Comparison of ENCODE assay signal across 8 mouse cellular contexts in the genomic region with DNA sequence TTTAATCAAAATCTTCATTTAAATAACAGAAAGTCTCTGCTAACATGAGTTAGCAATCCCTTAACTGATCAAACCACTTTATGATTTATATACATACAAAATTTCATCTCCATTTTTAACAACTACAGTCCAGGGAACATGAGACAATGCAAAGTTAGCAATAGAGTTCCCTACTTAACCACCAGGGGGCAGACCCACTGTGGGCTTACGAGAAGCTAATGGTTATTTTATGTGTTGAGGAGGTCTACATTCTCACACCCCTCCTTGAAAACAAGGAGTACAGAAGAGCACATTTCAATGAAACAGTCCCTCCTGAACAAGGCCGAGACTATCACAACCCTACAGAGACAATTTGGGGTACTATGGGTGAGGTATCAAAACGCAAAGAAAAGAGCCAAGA. TPM values are rescaled to one million over a fixed set of nuclear protein-coding genes. Genes with fewer than 3 reads are reported as not detected.
A peak's percentile ranks its signal among the peaks of the same experiment; 100 is the strongest.
DNase-seq lines count a peak whose midpoint lies in the region; ATAC-seq lines count a peak whose summit lies in the region.

No protein-coding gene starts in this region.

- H3K9ac ChIP-seq in embryonic facial prominence, embryonic 14.5 days (ENCODE audit: low read depth, low read length), result no peak overlapping the region
- no peak overlapping the region for H3K9ac ChIP-seq in kidney, embryonic 14.5 days (ENCODE audit: low read depth, low read length)

- peaks cover 12% of the 10 kb centered on the region; the same call in 1 of the 2 replicates for H3K36me3 ChIP-seq in embryonic facial prominence, embryonic 14.5 days (ENCODE audit: control insufficient read depth, insufficient read depth, low read length)
- H3K36me3 ChIP-seq in kidney, embryonic 14.5 days (ENCODE audit: control insufficient read depth, insufficient read depth, low read length), result no peaks in the 10 kb centered on the region; the same call in 1 of the 2 replicates

- H3K27me3 ChIP-seq in embryonic facial prominence, embryonic 14.5 days (replicated peaks; ENCODE audit: control insufficient read depth, insufficient read depth, low read length), result no peaks in the 10 kb centered on the region
- no peaks in the 10 kb centered on the region for H3K27me3 ChIP-seq in kidney, embryonic 14.5 days (ENCODE audit: control insufficient read depth, insufficient read depth, low read length)

- H3K4me1 ChIP-seq in embryonic facial prominence, embryonic 14.5 days (ENCODE audit: control insufficient read depth, insufficient read depth, low read length), result no peaks in the 10 kb centered on the region
- no peaks in the 10 kb centered on the region for H3K4me1 ChIP-seq in kidney, embryonic 14.5 days (ENCODE audit: control insufficient read depth, insufficient read depth, low read length)

- no peak for ATAC-seq in embryonic facial prominence, embryonic 14.5 days (ENCODE audit: low read depth)
- ATAC-seq in kidney, embryonic 14.5 days (ENCODE audit: low FRiP score, low TSS enrichment), result peak; percentile 32

- peak; percentile 65 for DNase-seq in layer of hippocampus, adult 11-12 months (ENCODE audit: low spot score)
- DNase-seq in layer of hippocampus, adult 9-10 months (ENCODE audit: low spot score), result no peak
- peak; percentile 36 to 58 for DNase-seq in CD8-positive naive resting alpha-beta T cell, adult 2 months (ENCODE audit: low read depth in 2 of 2, low spot score in 2 of 2)
- peak; percentile 61 for DNase-seq in adipocyte (ENCODE audit: low spot score)
- DNase-seq in embryonic facial prominence, embryonic 14.5 days (ENCODE audit: low spot score), result peak; percentile 51
- peak; percentile 72 for DNase-seq in naive thymus-derived CD4-positive, alpha-beta T cell, adult 2 months (ENCODE audit: low read depth)
- DNase-seq in frontal cortex, postnatal 10 days (ENCODE audit: low spot score in 2 of 2), result no peak

- no peaks in the 10 kb centered on the region for H3K9me3 ChIP-seq in embryonic facial prominence, embryonic 14.5 days (ENCODE audit: control insufficient read depth, low read length)
- no peaks in the 10 kb centered on the region for H3K9me3 ChIP-seq in kidney, embryonic 14.5 days (ENCODE audit: control insufficient read depth, low read length)

- no peak overlapping the region for H3K4me2 ChIP-seq in embryonic facial prominence, embryonic 14.5 days (ENCODE audit: low read depth, low read length)
- no peak overlapping the region for H3K4me2 ChIP-seq in kidney, embryonic 14.5 days (replicated peaks; ENCODE audit: low read depth, low read length)

- 52% methylated on average over 3 of the region's 3 CpGs for whole genome bisulfite sequencing in embryonic facial prominence, embryonic 14.5 days
- 51% methylated on average over 3 of the region's 3 CpGs for WGBS in kidney, embryonic 14.5 days

- no peak overlapping the region for H3K4me3 ChIP-seq in embryonic facial prominence, embryonic 14.5 days (ENCODE audit: low read depth, low read length)
- no peak overlapping the region for H3K4me3 ChIP-seq in kidney, embryonic 14.5 days (ENCODE audit: low read length)

- H3K27ac ChIP-seq in embryonic facial prominence, embryonic 14.5 days (replicated peaks; ENCODE audit: low read depth, low read length), result no peak overlapping the region
- no peak overlapping the region for H3K27ac ChIP-seq in kidney, embryonic 14.5 days (ENCODE audit: low read depth, low read length)

RNA-seq across cellular contexts. Expression of a gene that starts 9.0 kb away (rescaled TPM):
- polyA plus RNA-seq in embryonic facial prominence, embryonic 14.5 days (2014; fragmentation: Nextera tagmentation; extraction: Ambion mirVana), result 1.1 and 1.3 TPM in 2 replicates
- polyA plus RNA-seq in kidney, embryonic 14.5 days (2014; fragmentation: Nextera tagmentation; extraction: Ambion mirVana), result 1.6 TPM in 2 replicates

RNA-seq across cellular contexts. Expression of a gene that starts 33.2 kb away (rescaled TPM):
- 6.9 and 7.3 TPM in 2 replicates for polyA plus RNA-seq in embryonic facial prominence, embryonic 14.5 days (2014; fragmentation: Nextera tagmentation; extraction: Ambion mirVana)
- 6.5 and 7.7 TPM in 2 replicates for polyA plus RNA-seq in kidney, embryonic 14.5 days (2014; fragmentation: Nextera tagmentation; extraction: Ambion mirVana)

Comparison
In these comparisons a context has a peak if more than half of its experiments do, and no peak if none do; other contexts are left out.
1. DNase-seq: peak in layer of hippocampus, adult 11-12 months (single experiment), CD8-positive naive resting alpha-beta T cell, adult 2 months (2 of 2), adipocyte (single experiment), embryonic facial prominence, embryonic 14.5 days (single experiment) and naive thymus-derived CD4-positive, alpha-beta T cell, adult 2 months (single experiment); none in layer of hippocampus, adult 9-10 months (single experiment) and frontal cortex, postnatal 10 days (0 of 2).